Mouse (Mus musculus) embryonic fibroblast, embryonic 13.5 days (primary cell): ENCODE measurements at regions not wholly inside any gene's neighbourhood (a gene's known extent, or its start where the extent isn't known, plus 50 kb on each side); places are given as distances from the start of the nearest gene placed in this dataset.

ENCODE experiments used
- CTCF ChIP-seq: IDR thresholded peaks from 2 replicates; pipeline ENCODE4 v1.5.1; 2011; ENCODE audit warnings: mild to moderate bottlenecking, control low read depth, low read length, moderate library complexity, borderline replicate concordance; ENCODE audit not compliant: insufficient read depth
- POLR2A ChIP-seq: IDR thresholded peaks from 2 replicates; pipeline ENCODE4 v1.6.1; 2011; ENCODE audit warnings: low read depth, mild to moderate bottlenecking, control low read depth, low read length, moderate library complexity

- TF ChIP-seq CTCF = no peak
- no peak for TF ChIP-seq POLR2A
Observed at GRCm38 (mm10) chr11:6952787-6953186, 110.5 kb upstream of the Adcy1 start.
